Mouse (Mus musculus) erythroblast, embryonic 14.5 days (primary cell): ENCODE data around the gene Map2k2.
"Not testable (repeated sequence)": the region's sequence is repeated elsewhere in the genome, so short reads cannot be mapped to it uniquely, and the experiment has no call there.

ENCODE experiments used
- GATA1 ChIP-seq: IDR thresholded peaks from 2 replicates; pipeline ENCODE4 v1.6.1; 2012; ENCODE audit warnings: low read length, inconsistent platforms, mixed read lengths
- TAL1 ChIP-seq: IDR thresholded peaks from 3 replicates; pipeline ENCODE4 v1.6.1; 2012; ENCODE audit warnings: low read length, inconsistent platforms, mixed read lengths

DNA sequence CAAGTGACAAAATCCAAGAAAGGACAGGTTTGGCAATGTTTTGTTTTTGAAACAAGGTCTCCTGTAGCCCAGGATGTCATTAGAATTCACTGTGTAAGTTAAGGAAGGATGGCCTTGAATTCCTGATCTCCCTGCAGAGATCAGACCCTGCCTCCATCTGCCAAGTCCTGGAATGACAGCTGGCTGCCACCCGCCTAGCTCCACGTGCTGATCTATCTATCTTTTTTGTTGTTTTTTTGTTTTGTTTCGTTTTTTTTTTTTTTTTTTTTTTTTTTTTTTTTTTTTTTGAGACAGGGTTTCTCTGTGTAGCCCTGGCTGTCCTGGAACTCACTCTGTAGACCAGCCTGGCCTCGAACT lies 69.6 kb downstream of the Map2k2 start:
- not testable (repeated sequence) for TF ChIP-seq GATA1, TAL1
